Mouse (Mus musculus) right cerebral cortex, postnatal 14 days (tissue): ENCODE data around the gene Ppp4r3b.
A peak's percentile ranks its signal among the peaks of the same experiment; 100 is the strongest.

Experiments
- DNase-seq: peaks from one replicate; pipeline ENCODE4 v3.0.0; 2022

The Ppp4r3b gene

GRCm38 (mm10) chr11:29238551-29238950, 65.9 kb downstream of the Ppp4r3b start:
- DNase-seq = no peak

- DNase-seq = no peak
Observed at GRCm38 (mm10) chr11:29239353-29239752, 66.7 kb downstream of the Ppp4r3b start.

- no peak for DNase-seq
Observed at GRCm38 (mm10) chr11:29241961-29242360, 69.3 kb downstream of the Ppp4r3b start.

- DNase-seq = no peak
Observed at GRCm38 (mm10) chr11:29245988-29246387, 73.3 kb downstream of the Ppp4r3b start.

GRCm38 (mm10) chr11:29246883-29247650, 74.4 kb downstream of the Ppp4r3b start, which contains the start of gene Cfap36:
Cfap36 (minus strand) TSS chr11:29247409.
- peak; percentile 90 for DNase-seq

- DNase-seq = no peak
Observed at GRCm38 (mm10) chr11:29247725-29248124, 75.0 kb downstream of the Ppp4r3b start.

- DNase-seq = no peak
Observed at GRCm38 (mm10) chr11:29248386-29248785, 75.7 kb downstream of the Ppp4r3b start.

- DNase-seq = no peak
Observed at GRCm38 (mm10) chr11:29254643-29255042, 82.0 kb downstream of the Ppp4r3b start.

- peak; percentile 25 for DNase-seq
Observed at GRCm38 (mm10) chr11:29267824-29268223, 95.1 kb downstream of the Ppp4r3b start.
